Mouse (Mus musculus) T-cell, adult 2 months (primary cell): Measurements from ENCODE around the gene Anxa2.

Source experiments
- DNase-seq: peaks from one replicate; pipeline ENCODE4 v3.0.0; 2022; ENCODE audit warnings: low spot score

Gene Anxa2

GRCm38 (mm10) chr9:69458982-69459381 is 5.6 kb downstream of the Anxa2 start:
- DNase-seq, result no peak

- no peak for DNase-seq
Observed at GRCm38 (mm10) chr9:69459876-69460275, 6.5 kb downstream of the Anxa2 start.

- DNase-seq, result no peak
Observed at GRCm38 (mm10) chr9:69463046-69463445, 9.6 kb downstream of the Anxa2 start.

GRCm38 (mm10) chr9:69464109-69464756 is 10.8 kb downstream of the Anxa2 start:
- no peak for DNase-seq

- DNase-seq, result no peak
Observed at GRCm38 (mm10) chr9:69466098-69466497, 12.7 kb downstream of the Anxa2 start.

GRCm38 (mm10) chr9:69467310-69467939 is 14.0 kb downstream of the Anxa2 start:
- no peak for DNase-seq

GRCm38 (mm10) chr9:69468991-69469390 is 15.6 kb downstream of the Anxa2 start:
- no peak for DNase-seq

- DNase-seq, result no peak
Observed at GRCm38 (mm10) chr9:69470362-69470761, 16.9 kb downstream of the Anxa2 start.

GRCm38 (mm10) chr9:69470921-69471320 is 17.5 kb downstream of the Anxa2 start:
- DNase-seq, result no peak

- no peak for DNase-seq
Observed at GRCm38 (mm10) chr9:69472724-69473123, 19.3 kb downstream of the Anxa2 start.

GRCm38 (mm10) chr9:69475873-69476272 is 22.5 kb downstream of the Anxa2 start:
- no peak for DNase-seq

GRCm38 (mm10) chr9:69477195-69477823 is 23.9 kb downstream of the Anxa2 start:
- no peak for DNase-seq

GRCm38 (mm10) chr9:69477824-69478222 is 24.4 kb downstream of the Anxa2 start:
- DNase-seq, result no peak

GRCm38 (mm10) chr9:69480344-69480743 is 26.9 kb downstream of the Anxa2 start:
- peak; percentile 63 for DNase-seq

GRCm38 (mm10) chr9:69483811-69484210 is 30.4 kb downstream of the Anxa2 start:
- no peak for DNase-seq

GRCm38 (mm10) chr9:69486140-69486539 is 32.7 kb downstream of the Anxa2 start:
- no peak for DNase-seq

- no peak for DNase-seq
Observed at GRCm38 (mm10) chr9:69488510-69488909, 35.1 kb downstream of the Anxa2 start.

- DNase-seq, result no peak
Observed at GRCm38 (mm10) chr9:69488972-69489371, 35.6 kb downstream of the Anxa2 start.

GRCm38 (mm10) chr9:69492809-69493208 is 39.4 kb downstream of the Anxa2 start:
- no peak for DNase-seq

- DNase-seq, result peak; percentile 40
Observed at GRCm38 (mm10) chr9:69502504-69502903, 49.1 kb downstream of the Anxa2 start.

GRCm38 (mm10) chr9:69505611-69506010 is 52.2 kb downstream of the Anxa2 start:
- peak; percentile 24 for DNase-seq

- DNase-seq, result no peak
Observed at GRCm38 (mm10) chr9:69507206-69507605, 53.8 kb downstream of the Anxa2 start.

GRCm38 (mm10) chr9:69508016-69508415 is 54.6 kb downstream of the Anxa2 start:
- no peak for DNase-seq
